Mouse (Mus musculus) left cerebral cortex, adult 9 months (tissue): ENCODE data around the gene Lasp1.
"Not testable (repeated sequence)": the region's sequence is repeated elsewhere in the genome, so short reads cannot be mapped to it uniquely, and the experiment has no call there.

Experiments used
- DNase-seq, 2 experiments: peaks; one replicate each; pipeline ENCODE4 v3.0.0; 2022; ENCODE audit warnings: low spot score in 2 of 2

Lasp1 gene

GRCm38 (mm10) chr11:97829365-97829764 is 30.6 kb downstream of the Lasp1 start:
- no peak for DNase-seq

- DNase-seq: no peak
These were observed 31.2 kb downstream of the Lasp1 start for GRCm38 (mm10) chr11:97829913-97830476.

- no peak for DNase-seq
These were observed 31.7 kb downstream of the Lasp1 start for GRCm38 (mm10) chr11:97830501-97830900.

GRCm38 (mm10) chr11:97832001-97832400 is 33.2 kb downstream of the Lasp1 start:
- DNase-seq: no peak

- no peak for DNase-seq
These were observed 34.6 kb downstream of the Lasp1 start for GRCm38 (mm10) chr11:97833352-97833751.

- no peak for DNase-seq
These were observed 37.7 kb downstream of the Lasp1 start for GRCm38 (mm10) chr11:97836541-97836940.

- DNase-seq: not testable (repeated sequence)
These were observed 38.3 kb downstream of the Lasp1 start for GRCm38 (mm10) chr11:97837051-97837450.

GRCm38 (mm10) chr11:97837641-97838149 is 38.9 kb downstream of the Lasp1 start:
- no peak for DNase-seq

GRCm38 (mm10) chr11:97838779-97839440 is 40.1 kb downstream of the Lasp1 start:
- no peak for DNase-seq

GRCm38 (mm10) chr11:97839441-97840134 is 40.8 kb downstream of the Lasp1 start:
- no peak for DNase-seq

GRCm38 (mm10) chr11:97840135-97840490 is 41.3 kb downstream of the Lasp1 start:
- no peak for DNase-seq

GRCm38 (mm10) chr11:97840539-97840954 is 41.7 kb downstream of the Lasp1 start, which contains the start of gene B230217C12Rik:
TSS of gene B230217C12Rik (plus strand) at chr11:97840780.
- DNase-seq: no peak

- DNase-seq: peak; percentile 93 to 96
These were observed 42.3 kb downstream of the Lasp1 start for GRCm38 (mm10) chr11:97840991-97841661.

GRCm38 (mm10) chr11:97842001-97842400 is 43.2 kb downstream of the Lasp1 start:
- no peak for DNase-seq

GRCm38 (mm10) chr11:97850367-97850766 is 51.6 kb downstream of the Lasp1 start:
- DNase-seq: no peak

GRCm38 (mm10) chr11:97851601-97852000 is 52.8 kb downstream of the Lasp1 start:
- DNase-seq: no peak

- no peak for DNase-seq
These were observed 56.7 kb downstream of the Lasp1 start for GRCm38 (mm10) chr11:97855473-97855872.

GRCm38 (mm10) chr11:97862148-97862547 is 63.3 kb downstream of the Lasp1 start:
- no peak for DNase-seq

GRCm38 (mm10) chr11:97865421-97865820 is 66.6 kb downstream of the Lasp1 start:
- DNase-seq: no peak

GRCm38 (mm10) chr11:97866091-97866888 is 67.5 kb downstream of the Lasp1 start:
- DNase-seq: no peak

- peak in 1 of 2 experiments; percentile 52 for DNase-seq
These were observed 68.8 kb downstream of the Lasp1 start for GRCm38 (mm10) chr11:97867591-97867990.
